Mouse (Mus musculus) CH12.LX (cell line): ENCODE measurements around the gene Drd1. TPM values are rescaled to one million over a fixed set of nuclear protein-coding genes. Genes with fewer than 3 reads are reported as not detected.
A peak's percentile ranks its signal among the peaks of the same experiment; 100 is the strongest.

Source experiments
- DNase-seq: peaks from one replicate; pipeline ENCODE4 v3.0.0-alpha.2; 2013; ENCODE audit errors: extremely low read depth
- H3K27ac ChIP-seq: 2 replicates; pipeline ENCODE4 v1.5.1; 2012; ENCODE audit warnings: low read depth, mild to moderate bottlenecking, control low read depth, moderate library complexity; ENCODE audit not compliant: insufficient read depth
- H3K27me3 ChIP-seq: replicated peaks from 2 replicates; pipeline ENCODE3; 2012; ENCODE audit warnings: inconsistent platforms
- H3K36me3 ChIP-seq, 2 experiments: replicated peaks in 1 of 2; 2 replicates each; pipeline versions ENCODE3 to v1.6.1; 2012; ENCODE audit warnings: inconsistent platforms in 1 of 2, low read length in 1 of 2, mild to moderate bottlenecking in 1 of 2, mixed read lengths in 1 of 2, moderate library complexity in 1 of 2; ENCODE audit not compliant: control insufficient read depth in 1 of 2, insufficient read depth in 1 of 2
- H3K4me1 ChIP-seq, 2 experiments: 2 replicates each; pipeline ENCODE4 v1.6.1; 2012; ENCODE audit warnings: inconsistent platforms in 1 of 2, moderate library complexity in 1 of 2; ENCODE audit not compliant: insufficient read depth in 2 of 2, control insufficient read depth in 1 of 2
- H3K4me2 ChIP-seq: 2 replicates; pipeline ENCODE4 v1.6.1; 2012; ENCODE audit warnings: low read depth, mild to moderate bottlenecking, control low read depth; ENCODE audit not compliant: poor library complexity, insufficient read depth, severe bottlenecking
- H3K4me3 ChIP-seq, 3 experiments: fragments of 150-350 bp in 1 of 3; sonication (generic) in 1 of 3; replicated peaks in 1 of 3; 2 replicates each; pipeline versions ENCODE3 to v1.5.1; 2011 to 2012; ENCODE audit warnings: low read depth in 2 of 3, low read length in 2 of 3, mild to moderate bottlenecking in 2 of 3, moderate library complexity in 2 of 3, control low read depth in 1 of 3, improper control_type of control experiment in 1 of 3, inconsistent platforms in 1 of 3, mixed read lengths in 1 of 3; ENCODE audit not compliant: poor library complexity in 1 of 3
- H3K79me2 ChIP-seq: replicated peaks from 2 replicates; pipeline ENCODE4 v1.6.1; 2012; ENCODE audit warnings: mild to moderate bottlenecking, moderate library complexity; ENCODE audit not compliant: control insufficient read depth, poor library complexity, insufficient read depth, severe bottlenecking; ENCODE audit errors: extremely low read depth
- H3K9ac ChIP-seq: 2 replicates; pipeline ENCODE4 v1.6.1; 2012; ENCODE audit warnings: low read depth, mild to moderate bottlenecking, control low read depth, moderate library complexity; ENCODE audit not compliant: insufficient read depth
- H3K9me3 ChIP-seq: replicated peaks from 2 replicates; pipeline ENCODE3; 2012; ENCODE audit warnings: low read length, inconsistent platforms, mixed read lengths
- BHLHE40 ChIP-seq: IDR thresholded peaks from 2 replicates; pipeline ENCODE4 v1.6.1; 2011; ENCODE audit warnings: mild to moderate bottlenecking, low read depth, low read length, improper control_type of control experiment
- CHD1 ChIP-seq: IDR thresholded peaks from 2 replicates; pipeline ENCODE4 v1.6.1; 2012; ENCODE audit warnings: low read depth, low read length, improper control_type of control experiment, inconsistent platforms
- CTCF ChIP-seq, 2 experiments: IDR thresholded peaks in 1 of 2; conservative IDR thresholded peaks in 1 of 2; 2 replicates each; pipeline ENCODE4 v1.5.1; 2011 to 2012; ENCODE audit warnings: low read depth in 2 of 2, low read length in 2 of 2, improper control_type of control experiment in 1 of 2, inconsistent platforms in 1 of 2, mild to moderate bottlenecking in 1 of 2, moderate library complexity in 1 of 2
- EP300 ChIP-seq: IDR thresholded peaks from 2 replicates; pipeline ENCODE4 v1.6.1; 2011; ENCODE audit warnings: low read length, improper control_type of control experiment
- GABPA ChIP-seq: IDR thresholded peaks from 2 replicates; pipeline ENCODE4 v1.6.1; 2012; ENCODE audit warnings: low read depth, low read length, improper control_type of control experiment, inconsistent platforms; ENCODE audit not compliant: insufficient replicate concordance
- JUND ChIP-seq: conservative IDR thresholded peaks from 2 replicates; pipeline ENCODE4 v1.6.1; 2011; ENCODE audit warnings: low read depth, low read length, improper control_type of control experiment
- KAT2A ChIP-seq: IDR thresholded peaks from 2 replicates; pipeline ENCODE4 v1.6.1; 2012; ENCODE audit warnings: low read length, improper control_type of control experiment, inconsistent platforms; ENCODE audit not compliant: insufficient replicate concordance
- MAFK ChIP-seq: IDR thresholded peaks from 2 replicates; pipeline ENCODE4 v1.6.1; 2011; ENCODE audit warnings: low read length, improper control_type of control experiment; ENCODE audit not compliant: insufficient replicate concordance
- MAZ ChIP-seq: IDR thresholded peaks from 2 replicates; pipeline ENCODE4 v1.6.1; 2012; ENCODE audit warnings: low read depth, mild to moderate bottlenecking, inconsistent platforms, low read length, improper control_type of control experiment, moderate library complexity
- MEF2A ChIP-seq: IDR thresholded peaks from 2 replicates; pipeline ENCODE4 v1.6.1; 2014; ENCODE audit warnings: low read depth, mild to moderate bottlenecking, inconsistent platforms, low read length, improper control_type of control experiment, borderline replicate concordance
- PAX5 ChIP-seq: IDR thresholded peaks from 2 replicates; pipeline ENCODE4 v1.6.1; 2012; ENCODE audit warnings: low read length, inconsistent platforms, mixed read lengths
- POLR2AphosphoS2 ChIP-seq: IDR thresholded peaks from 2 replicates; pipeline ENCODE4 v1.6.1; 2011; ENCODE audit warnings: low read depth, low read length, improper control_type of control experiment
- SMC3 ChIP-seq: IDR thresholded peaks from 2 replicates; pipeline ENCODE4 v1.6.1; 2011; ENCODE audit warnings: low read depth, low read length, improper control_type of control experiment
- USF2 ChIP-seq: conservative IDR thresholded peaks from 2 replicates; pipeline ENCODE4 v1.6.1; 2011; ENCODE audit warnings: low read depth, low read length, improper control_type of control experiment
- ZC3H11A ChIP-seq: IDR thresholded peaks from 2 replicates; pipeline ENCODE4 v1.6.1; 2012; ENCODE audit warnings: low read depth, mild to moderate bottlenecking, inconsistent platforms, low read length, improper control_type of control experiment
- ZKSCAN1 ChIP-seq: IDR thresholded peaks from 2 replicates; pipeline ENCODE4 v1.6.1; 2012; ENCODE audit warnings: low read depth, inconsistent platforms, low read length, improper control_type of control experiment, borderline replicate concordance
- dilution Hi-C: fragments of 300-500 bp; cut with MboI; formaldehyde crosslinking; loops from 2 replicates; pipeline ENCODE4 v1.14.3; 2020; ENCODE audit warnings: low sequenced_read_pairs; ENCODE audit not compliant: extremely low pct_unique_long_range_greater_than_20kb, extremely low pct_ligation_motif_present
- in situ Hi-C: fragments of 300-500 bp; cut with MboI; formaldehyde crosslinking; loops from 3 replicates; pipeline ENCODE4 v1.14.3; 2019; ENCODE audit warnings: low sequenced_read_pairs, low pct_ligation_motif_present, low pct_unique_long_range_greater_than_20kb, mixed read lengths
- polyA plus RNA-seq: library from polyadenylated mRNA; unstranded; fragments of >175 nt; gene quantifications from 2 replicates; pipeline ENCODE4 v1.2.1, GENCODE M21; 2012; ENCODE audit warnings: low read depth; ENCODE audit not compliant: insufficient read length
- total RNA-seq, 2 experiments: library from RNA; depleted of rRNA; stranded (reverse); fragments of 300-350 nt in 1 of 2; fragments of >200 nt in 1 of 2; gene quantifications; 2 replicates each; pipeline ENCODE4 v1.2.3; 2012 to 2014

The Drd1 gene
- total and polyA plus RNA-seq, 3 experiments = not detected

DNA sequence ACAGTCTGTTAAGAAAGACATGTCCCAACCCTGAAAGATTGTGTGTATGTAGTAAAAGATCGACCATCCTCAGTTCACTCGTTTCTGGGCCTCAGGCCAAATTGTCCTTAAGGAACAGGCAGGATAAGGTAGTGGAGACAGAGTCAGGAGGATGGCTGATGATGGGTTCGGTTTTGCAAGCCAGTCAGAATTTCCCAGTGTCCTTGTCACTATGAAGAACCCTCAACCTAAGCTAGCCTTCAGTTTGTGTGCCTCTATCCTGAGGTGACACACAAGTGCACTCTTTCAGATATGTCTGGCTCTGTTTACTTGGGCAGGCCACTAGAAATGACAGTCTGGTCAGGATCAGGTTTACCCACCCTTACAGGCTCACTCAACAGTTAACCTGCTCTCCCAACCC lies 47.8 kb upstream of the Drd1 start:
- dilution Hi-C loops (no loop called here), in situ Hi-C loops (no loop called here)
- H3K9ac ChIP-seq = no peak overlapping the region
- peaks cover 55 to 90% of the 10 kb centered on the region in 2 experiments for H3K36me3 ChIP-seq
- H3K27me3 ChIP-seq = no peaks in the 10 kb centered on the region
- peaks cover 20 to 45% of the 10 kb centered on the region in 2 experiments for H3K4me1 ChIP-seq
- no peak overlapping the region for H3K4me2 ChIP-seq
- DNase-seq = no peak
- H3K27ac ChIP-seq = peak overlapping the region; percentile 67
- no peaks in the 10 kb centered on the region for H3K79me2 ChIP-seq
- no peak overlapping the region for H3K4me3 ChIP-seq
- no peaks in the 10 kb centered on the region for H3K9me3 ChIP-seq
- TF ChIP-seq USF2 (no peak), MAZ (no peak), EP300 (no peak), BHLHE40 (no peak), MAFK (no peak), KAT2A (no peak), CTCF (conservative IDR thresholded peaks at IDR 0.05 in 1 of 2, IDR thresholded peaks at IDR 0.05 in 1 of 2; ENCODE audit: low read depth in 2 of 2, low read length in 2 of 2) (no peak), SMC3 (no peak), CHD1 (no peak), JUND (no peak), PAX5 (no peak), GABPA (no peak), ZC3H11A (no peak)
- TF ChIP-seq, all 38 proteins: peak for 0

DNA sequence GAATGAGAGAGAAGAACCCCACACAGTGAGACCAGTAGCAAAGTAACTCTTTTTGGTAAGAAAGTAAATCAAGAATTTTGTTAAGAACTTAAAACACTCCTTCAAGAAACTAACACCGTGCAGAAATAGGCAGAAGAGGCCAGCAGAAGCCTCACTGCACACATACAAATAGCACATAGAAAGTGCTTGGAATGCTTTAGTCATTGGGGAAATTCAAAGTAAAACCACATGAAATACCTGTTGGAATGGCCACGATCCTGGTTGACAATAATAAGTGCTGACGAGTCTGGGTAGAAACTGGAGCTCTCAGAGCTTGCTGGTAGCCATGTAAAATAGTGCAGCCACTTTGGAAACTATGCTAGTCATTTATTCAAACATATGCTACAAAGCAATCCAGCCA lies 46.6 kb upstream of the Drd1 start:
- Histone ChIP-seq H3K9me3 (no peaks in the 10 kb centered on the region), H3K9ac (no peak overlapping the region), H3K4me3 (no peak overlapping the region), H3K27ac (no peak overlapping the region), H3K79me2 (no peaks in the 10 kb centered on the region), H3K4me2 (no peak overlapping the region), H3K36me3 (peaks cover 58 to 91% of the 10 kb centered on the region in 2 experiments), H3K27me3 (no peaks in the 10 kb centered on the region), H3K4me1 (peaks cover 20 to 57% of the 10 kb centered on the region in 2 experiments)
- dilution Hi-C loops (no loop called here), in situ Hi-C loops (no loop called here)
- no peak for DNase-seq
- TF ChIP-seq POLR2AphosphoS2 (no peak), ZKSCAN1 (no peak), MEF2A (no peak), CHD1 (no peak)
